Mouse (Mus musculus) adrenal gland, postnatal 10 days (tissue): ENCODE measurements at regions not wholly inside any gene's neighbourhood (a gene's known extent, or its start where the extent isn't known, plus 50 kb on each side); places are given as distances from the start of the nearest gene placed in this dataset.

Experiments
- DNase-seq: peaks from one replicate; pipeline ENCODE4 v3.0.0; 2021; ENCODE audit warnings: mixed read lengths

- no peak for DNase-seq
These were observed 74.5 kb upstream of the Gm26897 start for GRCm38 (mm10) chr5:111659229-111659628.

DNA sequence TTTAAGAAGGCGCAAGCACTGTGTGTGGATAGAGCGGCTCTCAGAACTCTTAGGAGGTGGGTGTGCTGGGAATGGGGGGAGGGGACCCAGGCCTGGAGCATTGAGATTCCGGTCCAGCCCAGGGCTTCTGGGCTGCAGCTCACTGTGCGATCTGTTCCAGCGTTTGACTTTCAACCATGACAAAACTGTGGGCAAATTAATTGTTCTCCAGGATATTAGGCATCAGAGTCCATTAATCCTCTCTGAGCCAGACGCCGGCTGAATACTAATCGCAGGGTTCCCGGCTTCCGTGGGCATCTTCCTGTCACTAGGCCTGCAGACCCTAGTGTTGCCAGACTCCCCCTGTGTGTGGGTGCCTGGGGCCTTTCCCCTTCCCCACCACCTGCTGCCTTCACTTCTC lies 73.3 kb upstream of the Gm26897 start:
- DNase-seq: no peak

GRCm38 (mm10) chr5:111660968-111661367 lies 72.8 kb upstream of the Gm26897 start:
- no peak for DNase-seq

DNA sequence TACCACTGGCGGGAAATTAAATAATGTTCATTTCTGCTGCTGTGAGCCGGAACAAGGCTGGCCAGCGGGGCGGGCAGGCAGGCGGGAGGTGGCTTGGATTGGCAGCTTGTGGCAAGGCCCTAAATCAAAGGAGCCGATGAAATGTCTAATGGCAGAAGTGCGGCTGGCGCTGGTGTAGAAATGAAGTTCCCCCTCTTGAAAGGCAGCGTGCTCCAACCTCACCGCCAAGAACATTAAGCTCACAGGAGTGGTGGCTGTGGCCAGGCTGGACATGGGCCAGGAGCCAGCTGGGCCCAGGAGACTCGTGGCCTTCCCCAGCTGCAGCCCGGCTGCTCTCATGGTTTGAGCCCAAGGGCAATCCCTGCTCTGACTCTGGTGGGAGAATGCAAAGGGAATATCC lies 71.8 kb upstream of the Gm26897 start:
- DNase-seq: peak; percentile 74

GRCm38 (mm10) chr5:111663831-111664230 lies 69.9 kb upstream of the Gm26897 start:
- no peak for DNase-seq

DNA sequence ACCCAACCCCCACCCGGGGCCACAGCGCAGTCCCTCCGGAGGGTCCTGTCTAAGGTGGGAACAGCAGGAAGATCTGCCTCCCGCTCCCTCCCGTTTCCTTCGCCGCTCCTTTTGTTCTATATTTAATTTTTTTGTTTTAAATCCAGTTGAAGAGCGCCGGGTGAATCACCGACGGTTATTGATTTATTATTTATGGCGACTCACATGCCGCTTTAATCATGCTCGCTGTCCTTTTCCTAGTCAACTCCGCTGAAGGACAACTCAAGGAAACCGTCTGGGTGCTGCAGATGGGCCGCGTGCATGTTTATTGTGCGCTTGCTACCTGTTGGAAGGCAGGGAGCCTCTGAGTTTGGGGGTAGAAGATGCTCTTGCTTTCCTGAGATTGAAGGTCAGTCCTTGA lies 68.3 kb upstream of the Gm26897 start:
- DNase-seq: no peak

- no peak for DNase-seq
These were observed 67.7 kb upstream of the Gm26897 start for GRCm38 (mm10) chr5:111666007-111666406.

DNA sequence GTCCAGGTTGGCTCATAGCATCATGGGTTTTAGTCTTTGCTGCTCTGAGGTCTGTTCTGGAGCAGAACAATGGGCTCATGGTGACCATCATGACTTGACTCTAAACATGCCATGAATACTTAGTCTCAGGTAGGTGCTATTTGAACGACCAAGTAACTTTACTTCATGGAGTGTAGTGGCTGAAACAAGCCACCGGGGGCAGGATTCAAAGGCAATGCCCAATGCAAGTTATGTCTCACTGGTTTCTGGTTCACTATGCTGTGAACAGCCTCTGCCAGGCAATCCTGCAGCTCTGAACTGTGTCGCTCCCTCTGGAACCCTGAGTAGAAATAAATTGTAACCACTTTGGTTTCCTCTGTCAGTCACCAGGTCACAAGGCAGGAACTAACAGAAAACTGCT lies 65.8 kb upstream of the Gm26897 start:
- no peak for DNase-seq

DNA sequence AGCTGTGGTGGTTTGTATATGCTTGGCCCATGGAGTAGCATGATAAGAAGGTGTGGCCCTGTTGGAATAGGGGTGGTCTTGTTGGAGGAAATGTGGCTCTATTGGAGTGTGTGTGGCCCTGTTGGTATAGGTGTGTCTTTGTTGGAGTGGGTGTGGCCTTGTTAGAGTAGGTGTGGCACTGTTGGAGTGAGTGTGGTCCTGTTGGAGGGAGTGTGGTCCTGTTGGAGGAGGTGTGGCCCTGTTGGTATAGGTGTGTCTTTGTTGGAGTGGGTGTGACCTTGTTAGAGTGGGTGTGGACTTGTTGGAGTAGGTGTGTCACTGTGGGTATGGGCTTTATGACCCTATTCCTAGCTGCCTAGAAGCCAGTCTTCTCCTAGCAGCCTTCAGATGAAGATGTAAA lies 64.6 kb upstream of the Gm26897 start:
- DNase-seq: no peak

DNA sequence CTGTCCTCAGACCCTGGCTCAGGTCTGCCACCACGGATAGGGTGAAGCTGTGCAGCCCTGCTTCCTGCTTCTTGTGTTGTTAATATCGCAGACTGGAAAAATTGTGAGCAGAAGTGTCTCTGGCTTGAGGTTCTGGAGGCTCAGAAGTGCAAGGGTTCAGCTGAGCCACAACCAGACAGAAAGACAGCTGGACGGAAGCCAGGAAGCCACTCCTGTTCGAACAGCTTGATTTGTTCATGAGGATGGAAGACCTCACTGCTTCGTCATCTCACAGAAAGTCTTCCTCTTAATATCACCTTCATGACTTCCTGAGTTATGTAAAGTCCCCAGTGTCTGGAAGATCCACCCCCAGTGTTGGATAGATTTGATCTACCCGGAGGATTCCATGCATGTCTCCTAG lies 62.0 kb upstream of the Gm26897 start:
- DNase-seq: no peak

DNA sequence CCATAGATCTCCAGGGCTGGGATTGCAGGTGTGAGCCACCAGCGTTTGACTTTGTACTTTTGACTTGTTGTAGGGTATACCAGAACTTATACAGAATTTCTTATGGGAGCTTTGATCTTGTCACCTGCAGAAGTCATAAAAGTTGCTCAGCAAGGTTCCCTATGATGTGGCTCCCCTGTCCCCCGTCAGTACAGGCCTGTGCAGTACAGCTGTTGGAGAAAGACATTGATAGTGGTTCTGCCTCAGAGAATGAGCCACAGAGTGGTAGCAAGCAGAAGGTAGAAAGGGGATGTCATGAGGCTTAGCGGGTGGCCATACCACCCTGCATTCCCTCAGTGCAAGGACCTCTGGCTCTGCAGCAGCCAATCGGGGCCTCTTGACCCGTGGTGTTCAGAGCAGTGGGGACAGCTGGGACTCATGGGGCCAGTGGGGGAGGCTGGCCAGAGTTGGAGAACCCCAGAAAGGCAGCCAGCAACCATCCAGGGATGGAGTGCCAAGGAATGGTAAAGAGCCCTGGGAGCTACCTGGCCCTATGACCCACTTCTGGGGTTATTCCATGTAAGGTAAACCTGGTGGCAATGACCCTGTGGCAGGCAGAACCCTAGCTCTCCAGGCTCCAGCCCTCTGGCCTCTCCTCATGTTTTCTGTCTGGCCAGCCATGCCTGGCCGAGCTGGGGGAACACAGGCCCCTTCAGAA lies 58.6 kb upstream of the Gm26897 start:
- DNase-seq: peak; percentile 47

DNA sequence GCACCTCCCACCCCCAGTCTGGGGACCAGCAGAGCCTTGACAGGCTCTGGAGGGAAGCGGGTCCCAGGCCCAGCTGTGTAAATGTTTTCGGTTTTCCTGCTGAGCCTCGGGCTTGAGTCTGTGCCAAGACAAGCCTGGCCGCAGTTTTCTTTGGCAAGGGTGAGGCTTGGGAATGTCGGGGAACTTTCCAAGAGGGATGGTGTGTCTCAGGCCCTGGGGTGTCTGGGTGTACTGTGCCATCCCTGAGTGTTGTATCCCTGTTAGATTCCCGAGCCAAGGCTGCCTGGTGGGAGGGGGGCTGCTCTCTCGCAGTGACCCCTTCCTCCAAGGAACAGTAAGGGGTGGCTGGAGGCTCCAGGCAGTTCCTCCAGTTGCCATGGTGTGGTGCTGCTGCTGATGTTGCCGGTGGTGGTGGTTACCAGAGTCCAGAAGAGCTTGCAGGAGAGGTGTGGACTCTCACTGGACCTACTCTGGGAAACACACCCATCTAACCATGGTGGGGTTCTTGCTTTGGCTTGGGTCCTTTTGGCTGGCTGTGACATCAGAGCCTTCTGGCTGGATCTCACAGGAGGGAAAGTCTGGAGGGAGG lies 58.0 kb upstream of the Gm26897 start:
- DNase-seq: peak; percentile 79

GRCm38 (mm10) chr5:111677847-111678311 lies 55.8 kb upstream of the Gm26897 start:
- no peak for DNase-seq

DNA sequence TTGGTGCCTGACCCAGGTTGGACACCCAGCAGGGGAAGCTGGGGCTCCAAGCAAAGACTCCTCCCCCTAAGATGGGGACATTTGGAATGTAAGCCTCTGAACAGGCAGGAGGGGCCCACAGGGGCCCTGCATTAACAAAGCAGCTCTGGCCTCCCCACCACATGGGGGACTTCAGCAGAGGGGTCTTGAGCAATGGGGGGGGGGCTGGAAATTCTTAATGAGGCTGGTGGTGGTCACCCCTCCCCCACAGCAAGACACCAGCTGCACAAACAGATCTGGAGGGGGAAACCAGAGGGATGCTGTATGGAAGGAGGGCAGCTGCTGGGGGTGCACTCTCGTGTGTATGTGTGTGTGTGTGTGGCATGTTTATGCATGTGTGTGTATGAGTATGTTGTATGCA lies 55.2 kb upstream of the Gm26897 start:
- no peak for DNase-seq

DNA sequence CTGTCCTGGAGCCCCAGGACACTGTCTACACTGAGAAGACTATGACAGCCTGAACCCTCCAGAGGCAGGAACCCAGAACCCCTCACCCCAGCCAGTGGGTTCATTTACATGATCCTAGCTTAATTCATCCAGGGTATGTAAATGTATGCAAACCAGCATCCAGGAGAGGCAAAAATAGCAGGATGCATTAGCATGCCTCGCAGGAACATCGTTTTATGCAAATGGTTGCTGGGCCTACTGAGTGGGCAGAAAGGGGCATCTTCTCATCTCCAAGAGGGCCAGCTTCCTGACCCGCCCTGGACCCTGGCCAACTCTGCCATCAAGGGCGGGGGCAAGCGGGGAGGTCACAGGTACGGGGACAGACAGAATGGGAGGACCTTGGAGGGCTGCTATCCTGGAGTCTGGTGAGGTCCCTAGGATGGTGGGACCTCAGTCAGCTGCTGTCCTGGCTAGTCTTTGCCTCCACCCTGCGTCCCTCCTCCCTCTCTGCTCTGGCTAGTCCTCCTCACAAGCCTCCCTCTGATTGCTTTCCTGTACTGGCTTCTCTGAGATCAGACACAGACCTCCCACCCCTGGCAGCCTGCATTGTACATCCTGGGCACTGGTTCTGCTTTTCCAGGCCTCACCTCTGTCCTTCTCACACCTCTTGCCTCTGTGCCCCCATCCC lies 52.2 kb upstream of the Gm26897 start:
- no peak for DNase-seq

DNA sequence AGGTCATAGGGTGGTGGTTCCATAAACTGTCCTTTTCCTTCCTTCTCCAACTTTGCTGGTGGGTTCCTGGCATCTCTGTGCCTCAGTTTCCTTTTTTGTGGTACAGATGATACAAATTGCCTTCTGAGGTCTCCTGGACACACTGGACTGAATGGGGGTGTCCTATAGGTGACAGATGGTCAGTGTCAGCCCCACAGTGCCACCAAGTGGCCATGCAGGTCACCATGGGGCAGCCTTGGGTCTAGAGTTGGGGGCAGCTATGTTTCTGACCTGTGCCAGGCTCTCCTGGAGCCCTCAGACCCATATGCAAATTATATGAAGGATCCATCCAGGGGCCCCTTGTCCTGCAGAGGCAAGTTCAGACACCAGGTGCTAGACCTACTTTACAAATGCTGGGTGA lies 50.8 kb upstream of the Gm26897 start:
- DNase-seq: peak; percentile 71
